8 mouse cellular contexts compared by ENCODE assay signal in genomic region chr13:21326191-21326590, GRCm38 (mm10). TPM values are rescaled to one million over a fixed set of nuclear protein-coding genes. Genes with fewer than 3 reads are reported as not detected.
DNase-seq lines count a peak whose midpoint lies in the region; ATAC-seq and TF ChIP-seq lines count a peak whose summit lies in the region.

No protein-coding gene starts in this region.

- WGBS in liver, adult 2 months, result 9% methylated on average over 4 of the region's 4 CpGs
- 10% methylated on average over 4 of the region's 4 CpGs for WGBS in lung, embryonic 15.5 days

- no peak for TF ChIP-seq POLR2A in liver, adult 2 months (IDR thresholded peaks at IDR 0.05; ENCODE audit: extremely low read depth, insufficient read depth, low read length)

- peak; percentile 65 for DNase-seq in liver, adult 2 months (ENCODE audit: extremely low read depth, low read depth, low spot score)
- no peak for DNase-seq in liver
- DNase-seq in embryo, embryonic 10.5 days (ENCODE audit: low spot score), result peak; percentile 88
- peak; percentile 7 for DNase-seq in heart, postnatal 4 days
- peak; percentile 6 for DNase-seq in telencephalon, adult 2 months (ENCODE audit: low read depth, low spot score)
- DNase-seq in layer of hippocampus, adult 11-12 months (ENCODE audit: low spot score), result no peak
- no peak for DNase-seq in frontal cortex, postnatal 25 days (ENCODE audit: low spot score in 2 of 2)

- ATAC-seq in lung, embryonic 15.5 days (ENCODE audit: borderline replicate concordance, extremely low read depth, low FRiP score, low TSS enrichment), result no peak

- H3K4me3 ChIP-seq in liver, adult 2 months (ENCODE audit: insufficient read depth, low read depth, low read length), result no peak overlapping the region
- peak overlapping the region; percentile 40 for H3K4me3 ChIP-seq in lung, embryonic 15.5 days

- no peak overlapping the region for H3K27ac ChIP-seq in liver, adult 2 months (replicated peaks; ENCODE audit: insufficient read depth, low read depth, low read length)
- no peak overlapping the region for H3K27ac ChIP-seq in lung, embryonic 15.5 days

- TF ChIP-seq CTCF in liver, adult 2 months (IDR thresholded peaks at IDR 0.05; ENCODE audit: low read depth, low read length), result 0 out of 2 replicates have a peak, but pooled peaks have one; percentile 25

- H3K27me3 ChIP-seq in liver, adult 2 months (ENCODE audit: control insufficient read depth, insufficient read depth, low read length), result no peaks in the 10 kb centered on the region
- no peaks in the 10 kb centered on the region for H3K27me3 ChIP-seq in lung, embryonic 15.5 days

- no peaks in the 10 kb centered on the region for H3K36me3 ChIP-seq in liver, adult 2 months (ENCODE audit: control insufficient read depth, insufficient read depth, low read length)
- no peaks in the 10 kb centered on the region for H3K36me3 ChIP-seq in lung, embryonic 15.5 days

- no peaks in the 10 kb centered on the region for H3K9me3 ChIP-seq in lung, embryonic 15.5 days

- H3K4me1 ChIP-seq in liver, adult 2 months (ENCODE audit: control insufficient read depth, insufficient read depth, low read length), result peaks cover 3% of the 10 kb centered on the region; the same call in 1 of the 2 replicates
- H3K4me1 ChIP-seq in lung, embryonic 15.5 days, result peaks cover 12% of the 10 kb centered on the region

- no peak overlapping the region for H3K9ac ChIP-seq in liver, adult 2 months (ENCODE audit: low read depth, low read length)
- no peak overlapping the region for H3K9ac ChIP-seq in lung, embryonic 15.5 days

- no peaks in the 10 kb centered on the region for H3K79me2 ChIP-seq in liver, adult 2 months (ENCODE audit: control insufficient read depth, insufficient read depth, low read length)

- peak overlapping the region; percentile 65 for H3K4me2 ChIP-seq in lung, embryonic 15.5 days

RNA-seq across cellular contexts. Expression of gene Gpx6, which starts 14.3 kb away (rescaled TPM):
- 0.27 and 1.0 TPM in 2 replicates for total RNA-seq in liver, adult 2 months (2014; rRNA removed)
- polyA plus RNA-seq in liver, adult 2 months (2012; rRNA removed), result 0.55 and 0.70 TPM in 2 replicates
- not detected for total RNA-seq in heart, postnatal 4 days (2021)
- not detected in 2 replicates for polyA plus RNA-seq in lung, embryonic 15.5 days (2015; fragmentation: Nextera tagmentation; extraction: Ambion mirVana)

RNA-seq across cellular contexts. Expression of gene Olfr1367, which starts 20.5 kb away (rescaled TPM):
- not detected in 2 replicates for total RNA-seq in liver, adult 2 months (2014; rRNA removed)
- not detected in 2 replicates for polyA plus RNA-seq in liver, adult 2 months (2012; rRNA removed)
- not detected for total RNA-seq in heart, postnatal 4 days (2021)
- polyA plus RNA-seq in lung, embryonic 15.5 days (2015; fragmentation: Nextera tagmentation; extraction: Ambion mirVana), result not detected in 2 replicates

RNA-seq across cellular contexts. Expression of gene Gpx5, which starts 33.7 kb away (rescaled TPM):
- total RNA-seq in liver, adult 2 months (2014; rRNA removed), result not detected in 2 replicates
- not detected in 2 replicates for polyA plus RNA-seq in liver, adult 2 months (2012; rRNA removed)
- not detected for total RNA-seq in heart, postnatal 4 days (2021)
- not detected in 2 replicates for polyA plus RNA-seq in lung, embryonic 15.5 days (2015; fragmentation: Nextera tagmentation; extraction: Ambion mirVana)

RNA-seq across cellular contexts. Expression of gene Zscan12, which starts 36.4 kb away (rescaled TPM):
- total RNA-seq in liver, adult 2 months (2014; rRNA removed), result 5.4 and 6.0 TPM in 2 replicates
- polyA plus RNA-seq in liver, adult 2 months (2012; rRNA removed), result 1.0 and 1.2 TPM in 2 replicates
- total RNA-seq in heart, postnatal 4 days (2021), result 1 to 10 TPM; 6.6 to 7.5 TPM
- 12.6 and 13.3 TPM in 2 replicates for polyA plus RNA-seq in lung, embryonic 15.5 days (2015; fragmentation: Nextera tagmentation; extraction: Ambion mirVana)

Comparison
In these comparisons a context has a peak if more than half of its experiments do, and no peak if none do; other contexts are left out.
1. DNase-seq: peak in liver, adult 2 months (single experiment), embryo, embryonic 10.5 days (single experiment), heart, postnatal 4 days (single experiment) and telencephalon, adult 2 months (single experiment); none in liver (single experiment), layer of hippocampus, adult 11-12 months (single experiment) and frontal cortex, postnatal 25 days (0 of 2).